Mouse (Mus musculus): Measurements from ENCODE around the gene Gns.

The Gns gene

GRCm38 (mm10) chr10:121409717-121410116 lies 44.8 kb downstream of the Gns start:
- peak; percentile 40 for DNase-seq

DNA sequence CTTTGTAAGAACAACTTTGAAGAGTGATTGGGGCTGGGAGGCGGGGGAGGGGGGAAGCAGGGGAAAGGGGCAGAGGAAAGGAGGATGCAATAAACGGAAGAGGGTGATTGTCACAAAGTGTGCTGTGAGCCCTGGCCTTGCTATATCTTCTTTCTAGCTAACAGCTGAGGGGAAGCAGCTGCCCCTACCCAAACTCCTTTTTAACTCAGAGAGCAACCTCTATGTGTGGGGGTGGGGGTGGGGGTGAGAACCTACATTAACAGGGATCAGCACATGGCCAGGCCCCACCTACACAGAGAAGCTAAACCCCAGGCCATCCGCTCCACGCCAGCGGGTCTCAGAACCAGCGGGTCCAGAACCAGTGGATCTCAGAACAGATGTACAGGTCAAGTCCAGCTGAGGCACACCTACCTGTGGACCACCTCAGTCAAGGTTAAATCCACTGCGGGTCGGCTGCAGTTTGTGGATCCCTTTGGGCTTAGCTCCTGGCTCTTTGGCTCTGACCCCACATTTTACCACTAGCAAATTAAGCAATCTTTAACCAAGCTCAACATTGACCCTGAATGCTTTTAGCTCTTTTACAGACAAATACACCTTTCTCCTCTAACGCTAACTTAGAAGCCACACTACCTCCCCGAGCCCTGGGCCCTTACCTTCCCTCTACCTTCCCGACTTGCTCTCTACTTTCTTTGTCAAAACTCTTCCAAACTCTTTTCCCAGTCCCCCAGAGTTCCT lies 47.0 kb downstream of the Gns start:
- no peak for DNase-seq

DNA sequence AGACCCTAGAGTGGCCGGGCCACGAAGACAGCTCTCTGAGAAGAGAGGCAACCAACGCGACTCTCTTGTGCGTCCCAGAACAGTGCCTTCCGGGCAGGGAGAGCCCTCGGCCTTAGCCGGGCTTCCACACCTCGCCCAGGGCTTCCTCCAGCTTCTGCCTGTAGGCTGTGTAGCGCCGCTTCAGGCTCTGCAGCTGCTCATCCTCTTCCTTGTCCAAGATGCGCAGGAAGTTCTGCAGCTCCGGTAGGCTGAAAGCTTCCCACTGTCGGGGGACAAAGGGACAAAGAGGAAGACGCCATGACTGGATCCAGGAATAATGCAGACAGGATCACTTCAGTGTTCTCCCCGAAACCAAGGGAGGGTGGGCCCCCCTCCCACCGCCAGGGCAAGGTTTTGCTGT lies 47.9 kb downstream of the Gns start:
- no peak for DNase-seq

- DNase-seq = no peak
Measured at GRCm38 (mm10) chr10:121414127-121414526, 49.2 kb downstream of the Gns start.

DNA sequence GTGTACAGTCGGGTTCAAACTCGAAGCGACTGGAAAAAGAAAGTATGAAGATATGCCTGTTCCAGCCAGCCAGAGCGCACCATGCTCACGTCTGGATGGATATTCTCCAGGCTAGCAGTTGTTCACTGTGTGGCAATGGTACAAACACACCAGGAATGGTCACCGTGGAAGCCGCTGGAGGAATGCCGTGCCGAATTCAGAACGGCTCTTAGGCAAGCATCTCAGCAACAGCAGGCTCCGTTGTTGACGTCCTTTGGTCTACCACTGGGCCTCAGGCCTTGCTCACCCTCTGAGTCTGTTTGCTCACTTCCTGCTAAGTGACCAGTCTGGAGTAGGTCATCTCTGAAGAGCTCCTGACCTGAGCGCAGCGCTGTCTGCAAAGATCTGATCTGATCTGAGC lies 53.9 kb downstream of the Gns start:
- DNase-seq = no peak

DNA sequence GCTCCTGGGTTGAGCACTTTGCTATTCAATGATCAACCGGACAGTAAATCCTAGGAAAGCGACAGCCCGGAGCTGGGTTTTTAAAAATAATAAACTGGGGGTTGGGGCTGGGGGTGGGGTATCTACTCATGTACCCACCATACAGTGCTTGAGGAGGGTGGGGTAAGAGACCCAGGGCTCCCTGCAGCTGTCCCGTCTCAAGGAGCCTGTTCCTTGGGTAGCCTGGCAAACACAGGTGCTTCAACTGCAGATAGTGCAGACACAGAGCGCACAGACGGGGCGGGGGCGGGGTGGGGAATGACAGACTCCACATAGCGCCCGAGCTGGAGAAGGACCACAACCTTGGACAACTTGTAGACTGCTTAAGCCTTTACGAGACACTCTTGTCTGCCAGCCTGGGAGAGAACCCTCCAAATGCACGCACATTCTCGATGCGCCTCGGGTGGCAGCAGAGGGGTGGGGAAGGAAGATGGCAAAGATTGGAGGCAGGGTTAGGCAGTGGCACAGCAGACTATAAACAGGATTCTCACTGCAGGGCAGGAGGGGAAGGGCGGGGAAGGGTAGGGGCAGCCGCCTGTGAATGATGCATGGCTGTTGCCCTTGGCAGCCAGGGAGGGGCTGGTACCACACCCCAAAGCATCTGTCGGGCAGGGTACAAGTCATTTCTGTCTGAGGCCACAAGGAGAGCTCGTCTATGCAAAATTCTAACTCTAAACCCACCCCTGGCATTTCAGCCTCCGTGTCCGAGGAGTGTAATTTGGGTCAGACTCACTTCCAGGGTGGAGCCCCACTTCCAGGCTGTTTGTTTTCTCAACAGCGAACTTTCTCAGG lies 55.0 kb downstream of the Gns start:
- DNase-seq = no peak

DNA sequence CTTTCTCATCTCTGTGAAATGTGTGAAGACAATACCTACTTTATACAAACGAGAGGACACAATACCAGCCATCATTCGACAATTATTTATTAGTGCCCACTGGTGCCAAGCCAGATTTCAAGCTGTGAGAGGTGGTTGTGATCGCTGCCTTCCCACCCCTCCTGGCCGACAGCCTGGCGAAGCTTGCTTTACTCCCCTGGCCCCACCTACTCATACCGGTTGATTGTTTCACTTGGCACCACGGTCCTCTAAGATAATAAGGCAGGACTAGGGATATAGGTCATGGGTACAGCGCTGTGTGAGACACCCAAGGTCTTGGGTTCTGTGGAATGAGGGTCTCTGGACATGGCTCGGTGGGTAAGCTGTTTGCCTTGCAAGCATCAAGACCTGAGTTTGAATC lies 56.1 kb downstream of the Gns start:
- DNase-seq = no peak

DNA sequence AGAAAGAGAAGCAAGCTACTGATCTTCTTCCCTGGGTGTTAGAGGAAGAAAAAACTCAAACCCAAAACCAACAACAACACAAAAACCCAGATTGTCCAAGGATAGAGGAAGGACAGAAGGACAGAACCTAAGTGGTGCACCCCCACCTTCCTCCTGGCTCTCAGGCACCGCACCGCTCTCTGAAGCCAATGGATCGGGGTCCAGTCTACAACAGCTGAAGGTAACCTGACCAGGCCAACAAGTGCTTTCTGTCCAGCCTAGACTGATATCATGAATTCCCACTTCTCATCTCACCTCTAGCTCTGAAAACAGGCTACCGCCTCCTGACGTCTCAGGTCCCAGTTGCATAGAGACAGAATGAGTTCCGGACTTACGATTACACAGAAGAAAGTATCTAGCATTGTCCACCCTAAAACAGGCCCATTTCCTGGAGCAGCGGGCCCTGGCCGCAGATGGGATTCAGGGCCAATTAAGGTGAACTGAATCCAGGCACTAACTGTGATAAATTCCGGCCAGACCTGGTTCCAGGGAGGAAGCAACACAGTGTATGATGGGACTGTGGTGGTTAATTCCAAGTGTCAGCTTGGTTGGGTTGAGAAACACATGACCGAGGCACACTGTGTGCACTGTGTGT lies 56.9 kb downstream of the Gns start:
- no peak for DNase-seq

- no peak for DNase-seq
Measured at GRCm38 (mm10) chr10:121422294-121422693, 57.4 kb downstream of the Gns start.

DNA sequence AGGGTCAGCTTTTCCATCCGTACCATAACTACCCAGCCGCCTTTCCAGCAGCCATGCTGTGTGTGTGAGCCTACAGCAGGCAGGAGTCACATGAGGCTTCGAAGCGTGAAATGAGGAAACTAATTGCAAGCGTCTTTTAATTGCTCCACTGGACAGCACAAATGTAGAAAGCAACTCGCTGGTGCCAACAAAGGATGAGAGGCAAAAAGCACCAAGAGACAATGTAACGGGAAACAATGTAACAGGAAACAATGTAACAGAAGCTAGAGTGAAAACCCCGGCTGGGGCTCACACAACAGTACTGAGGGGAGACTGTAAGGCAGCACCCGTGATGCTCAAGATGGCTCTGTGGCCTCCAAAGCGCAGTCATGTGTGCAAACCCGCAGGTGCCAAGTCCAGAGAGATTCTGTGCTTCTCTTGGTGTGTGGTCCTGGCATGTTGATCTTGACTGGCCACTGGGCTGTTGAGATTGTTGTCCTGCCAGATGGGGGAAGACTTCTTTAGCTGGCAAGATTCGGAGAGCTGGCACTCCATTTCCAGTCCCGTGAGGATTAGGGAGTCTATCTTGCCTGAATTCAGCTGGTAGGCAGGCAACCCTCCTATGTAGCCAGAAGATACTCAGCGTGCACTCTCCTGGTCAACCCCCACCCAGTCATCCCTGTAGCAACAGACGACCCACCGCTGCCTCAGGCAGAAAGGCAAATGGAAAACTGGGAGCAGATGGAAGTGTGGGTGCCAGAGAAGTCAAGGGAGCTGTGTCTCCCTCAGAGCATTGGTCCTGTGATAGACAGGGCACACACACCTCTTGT lies 58.9 kb downstream of the Gns start:
- DNase-seq = no peak

- no peak for DNase-seq
Measured at GRCm38 (mm10) chr10:121424455-121424854, 59.6 kb downstream of the Gns start.

GRCm38 (mm10) chr10:121425079-121425478 lies 60.2 kb downstream of the Gns start:
- no peak for DNase-seq

GRCm38 (mm10) chr10:121425506-121426025 lies 60.7 kb downstream of the Gns start:
- DNase-seq = no peak

- no peak for DNase-seq
Measured at GRCm38 (mm10) chr10:121426458-121427070, 61.7 kb downstream of the Gns start.

GRCm38 (mm10) chr10:121427136-121427535 lies 62.2 kb downstream of the Gns start:
- peak; percentile 55 for DNase-seq

GRCm38 (mm10) chr10:121428011-121428711 lies 63.3 kb downstream of the Gns start:
- DNase-seq = no peak

DNA sequence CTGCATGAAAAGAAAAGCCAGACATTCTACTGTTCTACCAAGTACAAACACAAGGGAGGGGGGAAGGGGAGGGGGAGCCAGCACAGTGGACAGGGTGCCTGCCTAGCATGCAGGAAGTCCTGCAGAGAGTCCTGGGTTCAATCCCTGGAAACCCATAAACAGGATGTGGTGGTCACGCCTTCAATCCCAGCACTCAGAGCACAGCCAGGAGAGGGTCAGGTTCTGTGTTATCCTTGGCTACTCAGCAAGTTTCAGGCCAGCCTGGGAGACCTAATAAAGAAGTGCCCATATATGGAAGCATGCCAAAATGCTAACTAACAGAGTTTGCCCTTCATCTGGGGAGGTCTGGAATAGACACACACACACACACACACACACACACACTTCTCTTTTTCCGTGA lies 64.2 kb downstream of the Gns start:
- DNase-seq = no peak

DNA sequence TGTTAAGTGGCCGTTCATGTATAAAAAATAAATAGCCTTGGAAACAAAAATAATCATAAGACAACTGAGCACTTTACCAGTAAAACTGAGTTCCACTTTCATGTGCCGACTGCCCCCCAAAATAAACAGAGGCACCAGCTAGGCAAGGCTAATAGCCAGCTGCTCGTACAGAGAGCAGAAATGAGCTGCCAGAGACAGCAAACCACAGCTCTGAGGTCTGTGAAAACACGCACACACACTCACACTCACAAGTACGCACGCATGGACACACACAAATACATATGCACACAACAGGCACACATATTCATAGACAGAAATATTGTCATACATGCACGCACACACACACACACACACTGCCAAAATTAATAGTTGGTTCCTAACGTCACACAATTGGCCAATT lies 64.7 kb downstream of the Gns start:
- DNase-seq = no peak

- DNase-seq = peak; percentile 46
Measured at GRCm38 (mm10) chr10:121429981-121430682, 65.2 kb downstream of the Gns start.

- no peak for DNase-seq
Measured at GRCm38 (mm10) chr10:121430764-121431540, 66.1 kb downstream of the Gns start.

Data from liver (tissue).